Mouse (Mus musculus) small intestine, adult 2 months (tissue): ENCODE data around the gene Mcur1.

Experiments used
- CTCF ChIP-seq: fragments of 200-500 bp; IDR thresholded peaks from 2 replicates; pipeline ENCODE4 v1.5.1; 2012; ENCODE audit warnings: low read depth, mild to moderate bottlenecking, control low read depth, inconsistent platforms, low read length, moderate library complexity, mixed read lengths; ENCODE audit not compliant: insufficient replicate concordance, insufficient read length; ENCODE audit errors: extremely low read depth
- POLR2A ChIP-seq: fragments of 200-500 bp; IDR thresholded peaks from 2 replicates; pipeline ENCODE4 v1.6.1; 2012; ENCODE audit warnings: low read depth, mild to moderate bottlenecking, control low read depth, inconsistent platforms, low read length, moderate library complexity

GRCm38 (mm10) chr13:43537854-43538253 lies 22.1 kb downstream of the Mcur1 start:
- TF ChIP-seq CTCF (no peak), POLR2A (no peak)
